Mouse (Mus musculus) kidney, adult 18-20 months (tissue): ENCODE measurements around the gene Gm8165.
"Not testable (repeated sequence)": the region's sequence is repeated elsewhere in the genome, so short reads cannot be mapped to it uniquely, and the experiment has no call there.

Source experiments
- DNase-seq: peaks from one replicate; pipeline ENCODE4 v3.0.0; 2021

Gene Gm8165

DNA sequence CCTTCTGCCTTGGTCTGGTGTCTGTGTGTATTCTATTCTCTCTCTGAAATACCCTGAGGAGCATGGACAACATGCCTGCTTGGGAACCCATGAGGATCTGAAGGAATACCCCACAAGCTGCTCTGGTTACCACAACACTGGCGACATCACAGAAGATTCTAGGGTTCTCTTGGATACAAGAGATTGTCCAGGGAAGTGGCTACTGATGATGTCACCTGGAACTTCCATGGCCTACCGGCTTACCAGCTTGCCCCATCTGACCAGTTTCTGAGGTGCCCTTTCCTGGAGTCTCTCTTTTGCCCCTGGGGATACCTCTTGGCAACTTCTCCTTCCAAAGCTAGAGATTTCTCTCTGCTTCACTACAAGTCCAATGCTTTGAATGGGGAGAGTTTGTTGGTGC, at the start of gene Gm8165:
TSS of gene Gm8165 (minus strand) at position 101 of the 400 bp plus-strand sequence.
- DNase-seq: not testable (repeated sequence)

DNA sequence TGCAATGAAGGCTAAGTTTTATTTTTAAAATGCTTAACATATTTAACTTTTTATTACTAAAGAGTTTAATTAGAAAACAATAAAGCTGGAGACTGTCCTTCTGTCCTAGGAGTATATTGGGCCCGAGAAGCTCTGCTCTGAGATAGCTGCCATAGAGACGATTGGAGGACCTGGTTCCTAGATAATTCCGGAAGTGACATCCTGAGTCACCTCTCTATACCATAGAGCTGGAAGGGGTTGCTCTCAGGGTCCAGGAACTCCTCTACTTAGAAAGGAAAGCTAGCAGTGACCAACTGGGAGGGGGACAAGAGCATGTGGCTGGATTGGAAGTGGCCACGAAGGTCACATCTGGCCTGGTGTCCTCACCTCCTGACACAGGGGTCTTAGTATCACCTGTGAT, 20.6 kb upstream of the Gm8165 start, which contains the start of gene Gm7324:
TSS of gene Gm7324 (plus strand) at position 208 of the 400 bp plus-strand sequence.
- DNase-seq: not testable (repeated sequence)
